Mouse (Mus musculus): ENCODE results near the gene Zfhx3.

DNA sequence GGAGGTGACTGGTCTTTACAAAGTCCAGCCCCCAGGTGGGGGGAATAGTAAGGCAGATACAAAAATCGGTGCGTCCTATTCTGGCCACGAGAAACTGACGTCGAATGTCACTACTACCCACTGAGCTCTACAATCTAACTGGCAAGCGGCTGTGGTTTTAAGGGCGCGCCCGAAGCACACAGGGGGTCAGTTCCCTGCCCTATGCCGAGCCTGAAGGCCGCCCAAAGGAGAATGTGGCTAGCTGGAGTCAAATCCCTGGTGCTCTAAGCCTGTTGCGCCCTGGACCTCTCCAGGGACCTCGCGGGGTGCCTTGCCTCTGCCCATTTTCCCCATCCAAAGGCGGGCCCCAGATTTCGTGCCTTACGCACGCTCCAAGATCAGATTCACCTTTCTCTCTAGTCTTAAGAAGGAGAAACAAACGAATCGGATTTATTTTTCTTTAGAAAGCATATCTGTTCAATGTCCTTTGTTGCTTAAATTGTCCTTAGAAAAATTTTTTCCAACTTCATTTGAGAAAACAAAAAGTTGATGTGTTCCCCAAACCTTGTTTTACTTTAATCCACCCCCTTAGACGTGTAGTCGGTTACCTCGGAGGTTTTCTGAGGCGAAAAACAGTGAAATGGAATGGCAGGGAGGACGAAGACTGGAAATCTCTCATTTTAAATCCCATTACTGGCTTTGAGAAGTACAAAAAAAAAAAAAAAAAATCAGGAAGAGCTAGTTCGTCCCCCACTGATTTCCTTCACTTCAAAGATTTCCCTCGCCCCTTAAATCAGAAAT is 754.4 kb downstream of the Zfhx3 start:
- no peak for TF ChIP-seq POLR2A (IDR thresholded peaks at IDR 0.05; ENCODE audit: insufficient read depth, low read length)
- TF ChIP-seq CTCF (IDR thresholded peaks at IDR 0.05; ENCODE audit: low read depth, low read length): no peak
